Mouse (Mus musculus) adrenal gland, postnatal 14 days (tissue): ENCODE results near the gene Nup88. TPM values are rescaled to one million over a fixed set of nuclear protein-coding genes. Genes with fewer than 3 reads are reported as not detected.
A peak's percentile ranks its signal among the peaks of the same experiment; 100 is the strongest.
"Not testable (repeated sequence)": the region's sequence is repeated elsewhere in the genome, so short reads cannot be mapped to it uniquely, and the experiment has no call there.

Experiments
- DNase-seq: peaks from one replicate; pipeline ENCODE4 v3.0.0; 2021; ENCODE audit warnings: mixed read lengths
- total RNA-seq: library from RNA; stranded (reverse); gene quantifications from 2 replicates; pipeline ENCODE4 v1.2.3, GENCODE M21; 2021

Gene Nup88
- total RNA-seq, 1 experiment from 2014 or later: 57.2 TPM

GRCm38 (mm10) chr11:70970560-70971540 is 1.1 kb upstream of the Nup88 start:
- DNase-seq: no peak

DNA sequence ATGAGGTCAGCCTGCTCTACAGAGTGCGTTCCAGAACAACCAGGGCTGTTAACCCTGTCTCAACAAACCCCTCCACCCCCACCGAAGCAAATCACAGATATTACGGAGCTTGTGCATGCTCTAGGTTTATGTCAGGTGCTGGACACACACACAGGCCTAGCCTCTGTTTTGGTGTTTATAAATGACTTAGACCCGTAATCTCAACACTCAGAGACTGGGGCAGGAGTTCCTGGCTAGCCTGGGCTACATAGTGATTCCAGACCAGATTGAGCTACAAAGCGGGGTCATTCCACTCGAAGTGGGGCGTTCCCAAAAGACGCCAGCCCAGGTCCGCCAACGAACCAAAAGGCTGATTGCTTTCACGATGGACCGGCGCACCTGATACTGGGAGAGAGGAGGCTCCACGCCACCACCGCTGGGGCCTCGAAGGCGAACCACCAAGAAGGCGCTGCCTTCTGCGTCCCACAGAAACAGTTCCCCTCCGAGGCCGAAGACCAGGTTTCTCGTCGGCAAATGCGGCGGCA is 440 bp downstream of the Nup88 start:
- DNase-seq: peak; percentile 61

- DNase-seq: no peak
Measured at GRCm38 (mm10) chr11:70964222-70964907, 5.4 kb downstream of the Nup88 start.

DNA sequence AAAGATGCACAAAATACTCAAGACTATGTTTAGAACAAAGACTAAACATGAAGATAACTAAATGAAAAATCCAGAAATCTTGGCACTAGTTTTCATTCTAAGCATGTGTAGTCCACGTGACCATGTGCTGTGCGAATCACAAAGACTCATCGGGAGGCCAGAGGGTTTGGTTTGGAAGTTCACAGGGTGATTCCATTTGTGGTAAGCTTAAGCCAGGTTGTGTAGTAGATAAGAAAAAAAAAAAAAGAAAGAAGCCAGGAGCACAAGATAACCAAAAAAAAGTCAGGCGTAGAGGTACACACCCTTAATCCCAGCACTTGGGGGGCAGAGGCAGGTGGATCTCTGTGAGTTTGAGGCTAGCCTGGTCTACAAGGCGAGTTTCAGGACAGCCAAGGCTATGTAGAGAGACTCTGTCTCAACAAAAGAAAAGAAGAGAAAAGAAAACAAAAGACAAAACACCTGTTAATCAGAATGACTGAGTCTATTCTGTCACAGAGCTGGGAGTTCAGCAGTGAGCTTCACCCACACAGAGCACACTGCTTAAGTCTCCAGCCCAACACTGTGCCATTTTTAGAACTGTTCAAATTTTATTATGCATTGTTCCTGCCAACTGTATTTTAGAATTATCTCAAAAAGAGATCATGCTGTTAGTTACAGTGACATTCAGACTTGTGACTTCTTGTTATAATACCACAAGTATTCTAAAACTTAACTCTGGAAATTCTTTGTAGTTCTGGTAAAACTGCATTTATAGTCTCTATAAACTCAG is 8.8 kb downstream of the Nup88 start:
- no peak for DNase-seq

DNA sequence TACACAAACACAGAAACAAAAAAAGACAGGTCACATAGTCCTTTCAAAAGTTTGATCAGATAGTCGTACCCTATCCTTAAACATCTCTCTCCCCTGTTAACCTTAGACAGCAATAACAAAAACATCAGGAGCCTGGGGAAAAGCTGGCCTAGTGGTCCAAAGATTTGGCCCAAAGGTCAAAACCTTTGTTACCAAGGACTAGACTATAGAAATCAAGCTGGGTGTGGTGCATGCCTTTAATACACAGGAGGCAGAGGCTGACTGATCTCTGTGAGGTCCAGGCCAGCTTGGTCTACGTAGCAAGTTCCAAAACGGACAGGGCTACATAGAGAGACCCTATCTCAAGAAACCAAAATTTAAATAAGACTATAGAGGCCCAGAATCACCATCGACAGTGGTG is 15.1 kb downstream of the Nup88 start:
- DNase-seq: no peak

- no peak for DNase-seq
Measured at GRCm38 (mm10) chr11:70944935-70945817, 24.6 kb downstream of the Nup88 start.

DNA sequence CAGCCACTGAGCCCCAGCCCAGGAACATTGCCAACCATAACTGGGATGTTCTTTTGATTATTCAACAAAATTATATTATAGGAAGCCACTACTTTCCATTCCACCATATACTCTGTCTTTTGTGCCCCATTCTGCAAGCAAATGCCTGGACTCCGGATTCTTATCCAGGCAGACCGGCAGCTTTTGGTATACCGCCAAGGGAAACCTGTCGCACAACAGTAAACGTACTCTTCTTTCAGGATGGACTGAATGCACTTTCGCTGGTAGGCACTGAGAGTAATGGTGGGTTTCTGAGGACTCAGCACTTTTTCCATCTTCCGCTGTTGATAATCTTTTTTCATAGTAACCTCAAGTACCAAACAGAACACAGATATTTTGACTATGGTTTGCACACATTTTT is 26.1 kb downstream of the Nup88 start:
- DNase-seq: no peak

GRCm38 (mm10) chr11:70942596-70942995 is 27.2 kb downstream of the Nup88 start:
- DNase-seq: no peak

- peak; percentile 57 for DNase-seq
Measured at GRCm38 (mm10) chr11:70935316-70935715, 34.5 kb downstream of the Nup88 start.

- DNase-seq: no peak
Measured at GRCm38 (mm10) chr11:70931461-70931860, 38.3 kb downstream of the Nup88 start.

- DNase-seq: no peak
Measured at GRCm38 (mm10) chr11:70919524-70919923, 50.2 kb downstream of the Nup88 start.

DNA sequence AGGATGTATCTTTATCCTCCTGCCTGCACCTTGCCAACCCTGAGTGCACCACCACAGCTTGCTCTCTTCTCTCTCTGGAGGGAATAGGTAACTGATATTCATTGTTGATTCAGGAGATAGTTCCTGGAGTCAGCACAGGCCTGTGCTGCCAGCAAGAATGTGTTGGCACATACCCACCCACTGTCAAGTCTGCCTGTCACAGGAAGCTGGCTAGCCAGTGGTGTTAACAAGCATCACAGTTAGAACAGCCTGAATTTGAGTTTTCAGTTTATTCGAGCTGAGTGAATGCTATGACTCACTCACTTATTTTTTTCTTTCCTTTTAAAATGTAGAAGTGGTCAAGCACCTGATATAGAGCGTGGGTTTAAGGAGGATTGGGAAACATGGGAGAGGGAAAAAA is 51.9 kb downstream of the Nup88 start:
- DNase-seq: no peak

DNA sequence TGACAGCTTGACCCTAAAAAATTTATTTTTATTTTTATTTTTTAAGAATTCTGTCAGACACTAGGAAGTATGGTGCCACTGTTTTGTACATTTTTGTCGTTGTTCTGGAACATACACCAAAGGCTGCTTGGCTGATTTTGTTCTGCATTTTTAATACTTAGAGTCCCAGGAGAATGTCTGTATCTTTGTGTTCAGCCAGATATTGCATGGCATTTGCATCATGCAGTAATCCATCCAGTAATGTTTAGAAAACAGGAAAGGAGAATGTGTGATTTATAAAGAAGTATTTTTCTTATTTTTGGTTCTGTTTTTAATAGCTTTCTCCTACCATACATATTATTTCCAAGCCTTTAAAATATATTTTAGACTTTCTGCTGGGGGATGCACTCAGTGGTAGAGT is 57.9 kb downstream of the Nup88 start:
- DNase-seq: no peak

DNA sequence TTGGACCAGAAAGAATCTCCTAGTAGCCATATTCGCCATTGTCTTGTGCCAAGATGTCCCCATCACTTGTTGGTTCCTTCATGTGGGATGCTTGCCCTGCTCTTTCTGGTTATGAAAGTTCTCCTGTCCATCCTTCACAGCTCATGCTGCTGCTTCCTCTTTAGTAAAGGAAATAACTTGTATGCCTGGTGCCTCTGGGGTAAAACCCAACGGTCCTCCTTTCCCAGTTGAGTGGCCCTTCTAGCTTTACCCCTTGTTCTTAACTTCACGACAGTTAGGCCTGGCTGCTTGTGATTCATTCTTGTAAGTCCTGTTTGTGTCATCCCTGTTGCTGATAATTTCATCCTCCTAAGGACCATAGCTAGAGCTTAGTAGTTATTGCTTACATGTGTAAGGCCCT is 58.5 kb downstream of the Nup88 start:
- DNase-seq: no peak

DNA sequence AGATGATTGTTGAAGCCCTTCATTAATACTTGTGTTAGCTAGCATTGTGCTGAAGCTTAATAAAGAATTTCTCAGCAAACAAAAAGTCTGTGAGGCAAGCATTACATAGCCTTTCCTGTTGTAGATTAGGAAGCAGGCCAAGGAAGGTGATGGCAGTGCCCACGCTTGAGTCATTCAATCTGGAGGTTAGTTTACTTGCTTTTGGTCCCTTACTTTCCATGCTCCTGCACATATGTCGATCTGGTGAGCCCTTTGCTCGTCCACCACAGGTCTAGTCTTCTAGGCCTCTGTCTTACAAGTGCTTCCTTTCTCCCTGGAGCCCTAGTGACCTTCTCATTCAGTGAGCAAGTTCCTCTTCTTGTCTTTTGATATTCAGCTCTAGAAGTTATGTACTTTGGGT is 63.1 kb downstream of the Nup88 start:
- DNase-seq: no peak

DNA sequence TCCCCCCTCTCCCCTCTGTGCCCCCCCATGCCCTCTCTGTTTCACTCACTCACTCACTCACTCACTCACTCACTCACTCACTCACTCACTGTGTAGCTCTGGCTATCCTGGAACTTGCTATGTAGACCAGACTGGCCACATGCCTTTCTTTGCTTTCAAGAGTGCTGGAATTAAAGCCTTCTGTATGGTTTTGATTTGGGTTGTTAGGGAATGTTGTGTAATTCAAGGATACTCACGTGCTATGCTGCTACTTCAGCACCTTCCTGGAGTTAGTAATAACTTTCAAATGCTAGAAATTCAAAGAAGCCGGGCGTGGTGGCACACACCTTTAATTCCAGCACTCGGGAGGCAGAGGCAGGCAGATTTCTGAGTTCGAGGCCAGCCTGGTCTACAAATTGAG is 71.6 kb downstream of the Nup88 start:
- not testable (repeated sequence) for DNase-seq

- DNase-seq: no peak
Measured at GRCm38 (mm10) chr11:70897680-70898079, 72.1 kb downstream of the Nup88 start.
